Mouse (Mus musculus) stomach, embryonic 16.5 days (tissue): ENCODE measurements around the gene Angptl8. TPM values are rescaled to one million over a fixed set of nuclear protein-coding genes. Genes with fewer than 3 reads are reported as not detected.
"Not testable (repeated sequence)": the region's sequence is repeated elsewhere in the genome, so short reads cannot be mapped to it uniquely, and the experiment has no call there.

ENCODE experiments used
- ATAC-seq: fragments of 200-750 bp; cut with Nextera tagmentation; 2 replicates; pipeline ENCODE4 v1.8.0; 2017; ENCODE audit warnings: moderate number of reproducible peaks, moderate TSS enrichment; ENCODE audit not compliant: insufficient read depth, low FRiP score
- H3K27ac ChIP-seq: fragments of 300-500 bp; sonication (generic); 2 replicates; pipeline ENCODE4 v1.5.1; 2014; ENCODE audit warnings: low read length
- H3K27me3 ChIP-seq: fragments of 300-500 bp; sonication (generic); 2 replicates; pipeline ENCODE4 v1.6.1; 2014; ENCODE audit warnings: low read length, control low read depth, mixed read lengths; ENCODE audit not compliant: control insufficient read depth, insufficient read depth
- H3K36me3 ChIP-seq: fragments of 300-500 bp; sonication (generic); 2 replicates; pipeline ENCODE4 v1.6.1; 2014; ENCODE audit warnings: low read length; ENCODE audit not compliant: control insufficient read depth, insufficient read depth
- H3K4me1 ChIP-seq: fragments of 300-500 bp; sonication (generic); 2 replicates; pipeline ENCODE4 v1.6.1; 2014; ENCODE audit warnings: low read length, control low read depth, mixed read lengths; ENCODE audit not compliant: control insufficient read depth, insufficient read depth
- H3K4me2 ChIP-seq: fragments of 300-500 bp; sonication (generic); 2 replicates; pipeline ENCODE4 v1.6.1; 2014; ENCODE audit warnings: low read depth, low read length, mixed read lengths
- H3K4me3 ChIP-seq: fragments of 300-500 bp; sonication (generic); replicated peaks from 2 replicates; pipeline ENCODE4 v1.5.1; 2014; ENCODE audit warnings: mild to moderate bottlenecking, low read length
- H3K9ac ChIP-seq: fragments of 300-500 bp; sonication (generic); 2 replicates; pipeline ENCODE4 v1.6.1; 2014; ENCODE audit warnings: low read length
- H3K9me3 ChIP-seq: fragments of 300-500 bp; sonication (generic); replicated peaks from 2 replicates; pipeline ENCODE4 v1.6.1; 2016; ENCODE audit warnings: low read length, control low read depth; ENCODE audit not compliant: control insufficient read depth
- WGBS: fragments of 180-500 bp; shearing (Covaris S2); extraction: QIAGEN DNeasy Blood & Tissue Kit; methylation state at CpG from one replicate; pipeline ENCODE4 v1.1.7; 2014; 5-methylcytosine and 5-hydroxymethylcytosine counted together
- polyA plus RNA-seq: library from polyadenylated mRNA; unstranded; fragments of >200 nt; fragmentation: Nextera tagmentation; extraction: Ambion mirVana; gene quantifications from 2 replicates; pipeline ENCODE4 v1.2.1, GENCODE M21; 2015

The Angptl8 gene
- 6.4 TPM in 2 replicates for polyA plus RNA-seq

DNA sequence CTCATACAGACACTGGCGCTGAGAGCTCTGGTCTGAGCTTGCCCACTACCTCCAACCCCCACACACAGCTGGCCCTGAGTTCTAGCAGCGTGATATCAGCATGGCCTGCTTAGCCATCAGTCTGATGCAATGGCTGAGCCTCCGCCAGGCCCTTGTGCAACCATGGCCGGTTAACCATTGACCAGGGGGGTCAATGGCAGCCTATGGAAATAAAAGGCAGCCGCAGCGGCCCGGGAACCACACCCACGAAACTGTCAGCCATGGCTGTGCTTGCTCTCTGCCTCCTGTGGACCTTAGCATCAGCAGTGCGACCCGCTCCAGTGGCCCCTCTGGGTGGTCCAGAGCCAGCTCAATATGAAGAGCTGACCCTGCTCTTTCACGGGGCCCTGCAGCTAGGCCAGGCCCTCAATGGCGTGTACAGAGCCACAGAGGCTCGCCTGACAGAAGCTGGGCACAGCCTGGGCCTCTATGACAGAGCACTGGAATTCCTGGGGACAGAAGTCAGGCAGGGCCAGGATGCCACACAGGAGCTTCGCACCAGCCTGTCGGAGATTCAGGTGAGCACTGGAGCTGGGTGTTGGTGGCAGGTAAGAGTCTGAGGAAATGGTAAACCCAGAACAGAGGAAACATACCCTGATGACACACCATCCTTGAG is at the start of gene Angptl8:
Angptl8 (plus strand) TSS at position 253 of the 655 bp plus-strand sequence.
- Histone ChIP-seq H3K4me2 (peak within 1 kb of the TSS; percentile 33), H3K9ac (peak within 1 kb of the TSS; percentile 15)

DNA sequence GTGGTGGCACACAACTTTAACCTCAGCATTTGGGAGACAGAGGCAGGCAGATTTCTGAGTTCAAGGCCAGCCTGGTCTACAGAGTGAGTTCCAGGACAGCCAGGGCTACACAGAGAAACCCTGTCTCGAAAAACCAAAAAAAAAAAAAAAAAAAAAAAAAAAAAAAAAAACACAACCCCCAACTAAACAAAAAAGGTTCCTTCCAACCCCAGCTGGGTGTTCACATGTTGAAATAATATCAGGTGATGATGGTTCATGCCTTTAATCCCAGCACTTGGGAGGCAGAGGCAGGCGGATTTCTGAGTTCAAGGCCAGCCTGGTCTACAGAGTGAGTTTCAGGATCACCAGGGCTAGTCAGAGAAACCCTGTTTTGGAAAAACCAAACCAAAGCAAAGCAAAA is 49.0 kb upstream of the Angptl8 start:
- not testable (repeated sequence) for ATAC-seq, H3K9me3 ChIP-seq, H3K27me3 ChIP-seq, H3K4me3 ChIP-seq, H3K9ac ChIP-seq, H3K27ac ChIP-seq, H3K4me2 ChIP-seq, H3K4me1 ChIP-seq, H3K36me3 ChIP-seq
- 79% methylated on average over 1 of the region's 2 CpGs for WGBS

More for the DNA sequence above, at the start of gene Angptl8:
- Histone ChIP-seq H3K9me3 (no peaks in the 10 kb centered on the region), H3K4me3 (no peak within 1 kb of the TSS), H3K4me1 (no peaks in the 10 kb centered on the region), H3K27me3 (no peaks in the 10 kb centered on the region), H3K36me3 (peaks cover 27% of the 10 kb centered on the region; the same call in 1 of the 2 replicates), H3K27ac (peak within 1 kb of the TSS; percentile 30)
- peak; percentile 74 for ATAC-seq
- WGBS, result 68% methylated on average over 15 of the region's 15 CpGs

DNA sequence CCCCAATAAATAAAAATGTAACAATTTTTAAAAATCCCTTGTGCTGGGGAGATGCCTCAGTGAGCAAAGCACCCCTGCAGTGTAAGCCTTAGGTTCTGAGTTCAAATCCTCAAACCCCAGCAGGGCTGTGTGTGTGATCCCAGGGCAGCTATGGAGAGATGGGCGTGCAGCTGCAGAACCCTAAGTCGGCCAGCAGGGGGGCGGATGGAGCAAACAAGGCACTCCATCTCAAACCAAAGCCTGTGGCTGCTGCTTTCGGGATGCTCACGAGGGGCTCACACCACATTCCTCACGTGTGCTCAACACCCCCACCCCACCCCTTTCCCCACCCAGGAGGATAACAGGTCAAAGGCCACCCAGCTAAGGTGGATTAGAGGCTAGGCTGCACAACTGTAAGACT is 48.4 kb upstream of the Angptl8 start:
- Histone ChIP-seq H3K36me3 (no peaks in the 10 kb centered on the region), H3K4me2 (no peak overlapping the region), H3K9ac (0 out of 2 replicates have a peak overlapping the region, but pooled peaks have one; percentile 7), H3K4me1 (peaks cover 5% of the 10 kb centered on the region), H3K4me3 (no peak overlapping the region), H3K27me3 (no peaks in the 10 kb centered on the region), H3K27ac (0 out of 2 replicates have a peak overlapping the region, but pooled peaks have one; percentile 9), H3K9me3 (no peaks in the 10 kb centered on the region)
- WGBS, result 12% methylated on average over 6 of the region's 6 CpGs
- peak; percentile 57; the same call in 1 of the 2 replicates for ATAC-seq

DNA sequence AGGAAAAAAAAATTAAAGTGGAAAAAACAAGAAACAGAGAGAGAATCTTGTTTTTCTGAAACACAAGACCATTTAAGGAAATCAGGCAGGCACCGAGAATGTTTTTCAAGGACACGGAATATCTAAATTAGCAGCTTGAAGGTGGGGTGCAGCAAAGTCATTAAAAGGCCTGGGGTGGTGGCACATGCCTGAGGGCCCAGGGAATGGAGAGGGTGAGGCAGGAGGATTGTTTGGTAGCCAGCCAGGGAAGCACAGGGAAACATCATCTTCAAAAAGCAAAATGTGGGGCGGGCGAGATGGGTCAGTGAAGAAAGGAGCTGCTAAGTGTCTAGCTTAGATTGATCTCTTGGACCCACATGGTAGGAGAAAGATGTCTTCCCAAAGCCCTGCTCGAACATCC is 47.7 kb upstream of the Angptl8 start:
- Histone ChIP-seq H3K4me3 (no peak overlapping the region), H3K4me1 (peaks cover 13% of the 10 kb centered on the region), H3K27me3 (no peaks in the 10 kb centered on the region), H3K36me3 (no peaks in the 10 kb centered on the region), H3K9ac (no peak overlapping the region), H3K27ac (no peak overlapping the region), H3K4me2 (no peak overlapping the region), H3K9me3 (no peaks in the 10 kb centered on the region)
- ATAC-seq, result no peak
- WGBS, result 70% methylated on average over 5 of the region's 5 CpGs

DNA sequence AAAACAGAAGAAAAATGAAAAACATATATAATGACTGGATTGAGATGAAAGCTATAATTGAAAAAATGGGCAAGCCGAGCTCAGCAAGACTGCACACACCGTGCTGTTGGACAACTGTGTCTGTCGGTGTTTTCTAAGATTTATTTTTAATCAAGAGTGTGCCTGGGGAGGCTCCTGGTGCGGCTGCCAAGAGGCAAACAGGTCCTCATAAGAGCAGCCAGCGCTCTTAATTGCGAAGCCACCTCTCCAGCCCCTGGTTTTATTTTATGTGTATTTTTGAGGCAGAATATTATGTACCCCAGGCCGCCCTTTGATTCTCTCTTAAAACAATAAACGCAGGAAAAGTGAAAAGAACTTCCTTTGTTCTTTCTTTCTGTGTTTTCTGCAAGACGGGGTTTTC is 47.1 kb upstream of the Angptl8 start:
- Histone ChIP-seq H3K9ac (no peak overlapping the region), H3K27ac (no peak overlapping the region), H3K36me3 (no peaks in the 10 kb centered on the region), H3K9me3 (no peaks in the 10 kb centered on the region), H3K4me1 (peaks cover 19% of the 10 kb centered on the region), H3K4me2 (no peak overlapping the region), H3K4me3 (no peak overlapping the region), H3K27me3 (no peaks in the 10 kb centered on the region)
- 78% methylated on average over 9 of the region's 9 CpGs for WGBS
- ATAC-seq, result no peak

DNA sequence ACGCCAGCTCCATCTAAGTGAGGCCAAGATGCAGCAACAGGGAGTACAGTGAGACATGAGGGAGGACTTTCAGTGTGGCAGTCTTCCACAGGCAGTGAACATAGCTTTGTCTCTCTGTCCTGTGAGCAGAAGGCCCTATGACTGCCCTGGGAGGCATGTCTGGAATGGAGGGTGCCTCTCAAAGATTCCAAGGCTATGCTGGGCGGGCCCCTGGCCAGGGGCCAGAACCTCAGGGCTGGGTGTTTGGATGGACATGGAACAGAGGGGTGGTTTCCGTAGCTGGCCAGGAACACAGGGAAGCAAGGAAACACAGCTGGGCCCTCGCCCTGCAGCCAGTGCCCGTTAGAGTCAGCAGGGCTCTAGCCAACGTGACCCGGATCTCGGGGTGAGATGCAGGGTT is 43.4 kb upstream of the Angptl8 start:
- Histone ChIP-seq H3K4me1 (peaks cover 35% of the 10 kb centered on the region), H3K9me3 (no peaks in the 10 kb centered on the region), H3K27me3 (no peaks in the 10 kb centered on the region), H3K36me3 (peaks cover 10% of the 10 kb centered on the region), H3K4me3 (no peak overlapping the region), H3K9ac (0 out of 2 replicates have a peak overlapping the region, but pooled peaks have one; percentile 28), H3K4me2 (no peak overlapping the region), H3K27ac (no peak overlapping the region)
- peak; percentile 54; the same call in 1 of the 2 replicates for ATAC-seq
- WGBS, result 56% methylated on average over 8 of the region's 8 CpGs

DNA sequence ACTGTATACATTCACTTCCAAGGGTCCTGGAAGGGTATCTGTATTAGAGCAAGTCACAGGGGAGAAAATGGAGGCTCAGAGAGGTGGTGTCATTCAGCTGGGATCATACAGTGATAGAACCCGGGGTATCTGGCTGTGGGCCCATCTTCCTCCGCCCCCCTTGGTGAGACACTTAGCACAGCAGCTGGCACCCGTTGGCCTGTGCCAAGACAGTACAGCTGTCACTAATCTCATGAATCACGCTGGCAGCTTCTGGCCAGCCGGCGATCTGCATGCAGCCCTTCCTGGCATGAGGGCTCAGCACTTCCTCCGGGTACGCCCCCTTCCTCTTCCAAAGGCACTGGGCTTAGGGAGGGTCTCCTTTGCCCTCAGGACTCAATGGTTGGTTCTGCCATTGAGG is 42.7 kb upstream of the Angptl8 start:
- Histone ChIP-seq H3K27me3 (no peaks in the 10 kb centered on the region), H3K9me3 (no peaks in the 10 kb centered on the region), H3K4me2 (peak overlapping the region; percentile 31), H3K9ac (0 out of 2 replicates have a peak overlapping the region, but pooled peaks have one; percentile 28), H3K27ac (no peak overlapping the region), H3K36me3 (peaks cover 10% of the 10 kb centered on the region), H3K4me1 (peaks cover 40% of the 10 kb centered on the region), H3K4me3 (no peak overlapping the region)
- WGBS, result 45% methylated on average over 8 of the region's 8 CpGs
- 0 out of 2 replicates have a peak, but pooled peaks have one; percentile 10 for ATAC-seq

DNA sequence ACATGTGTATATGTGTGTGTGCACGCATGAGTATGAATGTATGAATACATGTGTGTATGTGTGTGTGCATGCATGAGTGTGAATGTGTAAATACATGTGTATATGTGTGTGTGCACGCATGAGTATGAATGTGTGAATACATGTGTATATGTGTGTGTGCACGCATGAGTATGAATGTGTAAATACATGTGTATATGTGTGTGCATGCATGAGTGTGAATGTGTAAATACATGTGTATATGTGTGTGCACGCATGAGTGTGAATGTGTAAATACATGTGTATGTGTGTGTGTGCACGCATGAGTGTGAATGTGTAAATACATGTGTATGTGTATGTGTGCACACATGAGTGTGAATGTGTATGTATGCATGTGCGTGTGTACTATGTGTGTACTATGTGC is 41.8 kb upstream of the Angptl8 start:
- H3K4me2 ChIP-seq, H3K27ac ChIP-seq, ATAC-seq, H3K4me3 ChIP-seq, H3K9ac ChIP-seq, H3K27me3 ChIP-seq, H3K9me3 ChIP-seq: not testable (repeated sequence)
- H3K36me3 ChIP-seq, result peaks cover 10% of the 10 kb centered on the region
- H3K4me1 ChIP-seq, result peaks cover 40% of the 10 kb centered on the region
- 95% methylated on average over 6 of the region's 6 CpGs for WGBS

DNA sequence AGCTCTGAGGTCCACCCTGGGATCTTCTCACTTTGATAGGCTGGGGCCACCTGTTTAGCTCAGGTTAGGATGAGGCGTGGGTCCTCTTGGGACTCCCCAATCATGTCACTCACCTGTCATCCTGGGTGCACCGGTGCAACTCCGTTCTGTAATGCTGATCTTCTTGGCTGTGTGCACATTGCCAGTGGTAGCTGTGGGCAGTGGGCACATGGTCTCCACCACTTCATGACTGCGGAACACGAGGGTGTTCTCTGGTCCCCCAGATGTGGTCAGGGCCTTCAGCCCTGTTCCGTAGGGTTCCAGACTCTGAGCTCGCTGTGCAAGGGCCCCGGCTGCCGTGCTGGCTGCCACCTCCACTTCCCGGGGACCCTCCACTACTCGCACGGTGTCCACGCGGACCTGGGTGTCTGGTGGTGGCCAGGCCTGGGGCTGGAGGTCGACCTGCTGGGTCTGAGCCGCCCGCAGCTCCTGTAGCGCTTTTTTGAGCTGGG is 40.9 kb upstream of the Angptl8 start:
- peaks cover 10% of the 10 kb centered on the region for H3K36me3 ChIP-seq
- H3K27me3 ChIP-seq, result no peaks in the 10 kb centered on the region
- H3K4me3 ChIP-seq, result no peak overlapping the region
- no peaks in the 10 kb centered on the region for H3K9me3 ChIP-seq
- ATAC-seq, result no peak
- peaks cover 40% of the 10 kb centered on the region for H3K4me1 ChIP-seq
- 91% methylated on average over 18 of the region's 18 CpGs for WGBS
- no peak overlapping the region for H3K4me2 ChIP-seq
- H3K9ac ChIP-seq, result no peak overlapping the region
- no peak overlapping the region for H3K27ac ChIP-seq
